Mouse (Mus musculus): ENCODE data around the gene Ssrp1. TPM values are rescaled to one million over a fixed set of nuclear protein-coding genes. Genes with fewer than 3 reads are reported as not detected.

The Ssrp1 gene
- polyA plus RNA-seq, 1 experiment from 2014 or later = 162 TPM

DNA sequence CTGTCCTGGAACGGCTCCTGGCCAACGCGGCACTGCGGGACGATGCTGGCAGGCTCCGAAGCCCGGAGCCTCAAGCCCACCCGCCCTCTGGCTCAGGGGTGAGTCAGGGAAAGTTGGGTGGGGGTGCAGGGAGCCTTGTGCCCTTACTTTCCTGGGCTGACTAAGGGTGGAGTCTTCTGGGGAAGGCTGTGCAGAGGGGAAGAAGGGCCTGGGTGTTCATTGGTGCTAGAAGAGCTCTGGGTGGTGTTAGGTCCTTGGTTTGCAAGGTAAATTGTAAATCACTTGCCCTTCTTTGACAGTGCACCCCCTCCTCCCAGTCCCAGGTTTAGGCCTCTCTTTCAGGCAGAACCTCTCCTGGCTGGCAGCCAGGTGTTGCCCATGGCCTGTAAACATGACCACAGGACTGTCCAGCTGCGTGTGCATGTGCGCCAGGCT is 24.1 kb downstream of the Ssrp1 start:
- no peak for ATAC-seq
- H3K9me3 ChIP-seq (replicated peaks; ENCODE audit: control insufficient read depth, low read length, poor library complexity, severe bottlenecking) = no peaks in the 10 kb centered on the region
- peaks cover 44% of the 10 kb centered on the region for H3K36me3 ChIP-seq (ENCODE audit: control insufficient read depth, insufficient read depth, low read length)
- H3K4me3 ChIP-seq (ENCODE audit: low read depth, low read length) = no peak overlapping the region
- no peaks in the 10 kb centered on the region for H3K27me3 ChIP-seq (ENCODE audit: control insufficient read depth, insufficient read depth, low read depth, low read length)
- H3K4me2 ChIP-seq (ENCODE audit: low read length) = no peak overlapping the region
- H3K27ac ChIP-seq (ENCODE audit: low read length) = no peak overlapping the region
- whole genome bisulfite sequencing = 50% methylated on average over 10 of the region's 10 CpGs
- no peak overlapping the region; the same call in 1 of the 2 replicates for H3K9ac ChIP-seq (ENCODE audit: low read depth, low read length)
- peaks cover 3% of the 10 kb centered on the region; the same call in 1 of the 2 replicates for H3K4me1 ChIP-seq (ENCODE audit: control insufficient read depth, insufficient read depth, low read length)

DNA sequence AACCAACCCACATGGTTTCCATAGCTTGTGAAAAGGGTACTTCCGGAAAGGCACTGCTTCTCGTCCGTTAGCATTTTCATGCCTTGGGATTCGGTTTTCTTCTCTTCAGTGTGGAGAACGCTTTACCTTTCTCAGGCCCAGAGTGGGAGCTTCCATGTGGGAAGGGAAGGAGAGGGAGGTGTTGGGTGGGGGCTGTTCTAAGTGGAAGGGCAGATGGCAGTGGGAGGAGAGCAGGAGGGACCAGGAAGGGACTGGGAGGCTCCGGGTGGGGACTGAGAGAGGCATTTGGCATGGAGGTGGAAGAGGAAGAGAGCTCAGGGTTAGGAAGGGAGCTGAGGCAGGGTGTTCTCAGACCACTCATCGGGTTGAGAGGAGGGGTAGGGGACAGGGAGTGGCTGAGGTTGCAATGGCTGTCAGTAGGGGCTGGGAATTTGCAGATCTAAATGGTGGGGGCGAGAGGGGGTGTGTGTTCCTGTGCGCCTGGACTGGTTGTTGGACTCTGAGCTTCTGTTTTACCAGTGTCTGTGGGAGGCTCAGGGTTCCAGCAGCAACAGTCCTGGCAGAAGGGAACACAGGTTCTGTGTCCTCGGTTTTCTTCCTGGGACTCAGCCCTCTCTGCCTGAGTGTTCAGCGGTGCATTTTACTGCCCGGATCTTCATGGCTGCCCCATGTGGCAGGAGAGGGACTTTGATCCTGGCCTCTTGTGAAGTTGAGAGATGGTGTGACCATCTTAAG is 28.3 kb downstream of the Ssrp1 start:
- Histone ChIP-seq H3K4me3 (ENCODE audit: low read depth, low read length) (no peak overlapping the region), H3K9ac (ENCODE audit: low read depth, low read length) (no peak overlapping the region), H3K4me2 (ENCODE audit: low read length) (no peak overlapping the region), H3K27ac (ENCODE audit: low read length) (no peak overlapping the region), H3K36me3 (ENCODE audit: control insufficient read depth, insufficient read depth, low read length) (peaks cover 19% of the 10 kb centered on the region), H3K4me1 (ENCODE audit: control insufficient read depth, insufficient read depth, low read length) (peaks cover 2% of the 10 kb centered on the region; the same call in 1 of the 2 replicates), H3K27me3 (ENCODE audit: control insufficient read depth, insufficient read depth, low read depth, low read length) (no peaks in the 10 kb centered on the region), H3K9me3 (replicated peaks; ENCODE audit: control insufficient read depth, low read length, poor library complexity, severe bottlenecking) (no peaks in the 10 kb centered on the region)
- no peak for ATAC-seq
- 93% methylated on average over 12 of the region's 12 CpGs for WGBS

DNA sequence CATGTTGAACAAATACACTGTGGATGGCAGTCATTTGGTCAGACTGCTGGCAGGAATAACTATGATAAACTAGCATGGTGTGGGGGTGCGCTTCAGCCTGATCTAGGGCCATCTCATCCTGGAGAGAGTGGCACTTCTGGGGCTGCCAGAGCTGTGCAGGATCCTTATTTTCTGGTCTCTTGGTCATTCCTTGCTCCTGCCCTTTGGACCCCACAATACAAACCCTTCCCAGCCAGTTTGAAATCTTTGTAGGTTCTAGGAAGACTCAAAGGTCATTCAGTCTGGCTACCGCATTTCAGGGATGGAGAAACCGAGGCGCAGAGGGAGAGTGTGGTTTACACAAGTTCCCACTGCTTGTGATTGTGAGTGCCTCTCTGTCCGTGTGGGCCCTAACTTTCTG is 29.9 kb downstream of the Ssrp1 start:
- H3K9ac ChIP-seq (ENCODE audit: low read depth, low read length) = no peak overlapping the region
- 97% methylated on average over 5 of the region's 5 CpGs for WGBS
- H3K4me1 ChIP-seq (ENCODE audit: control insufficient read depth, insufficient read depth, low read length) = no peaks in the 10 kb centered on the region
- H3K36me3 ChIP-seq (ENCODE audit: control insufficient read depth, insufficient read depth, low read length) = peaks cover 22% of the 10 kb centered on the region
- ATAC-seq = no peak
- no peak overlapping the region for H3K4me3 ChIP-seq (ENCODE audit: low read depth, low read length)
- H3K9me3 ChIP-seq (replicated peaks; ENCODE audit: control insufficient read depth, low read length, poor library complexity, severe bottlenecking) = no peaks in the 10 kb centered on the region
- no peak overlapping the region for H3K27ac ChIP-seq (ENCODE audit: low read length)
- no peaks in the 10 kb centered on the region for H3K27me3 ChIP-seq (ENCODE audit: control insufficient read depth, insufficient read depth, low read depth, low read length)
- no peak overlapping the region for H3K4me2 ChIP-seq (ENCODE audit: low read length)

DNA sequence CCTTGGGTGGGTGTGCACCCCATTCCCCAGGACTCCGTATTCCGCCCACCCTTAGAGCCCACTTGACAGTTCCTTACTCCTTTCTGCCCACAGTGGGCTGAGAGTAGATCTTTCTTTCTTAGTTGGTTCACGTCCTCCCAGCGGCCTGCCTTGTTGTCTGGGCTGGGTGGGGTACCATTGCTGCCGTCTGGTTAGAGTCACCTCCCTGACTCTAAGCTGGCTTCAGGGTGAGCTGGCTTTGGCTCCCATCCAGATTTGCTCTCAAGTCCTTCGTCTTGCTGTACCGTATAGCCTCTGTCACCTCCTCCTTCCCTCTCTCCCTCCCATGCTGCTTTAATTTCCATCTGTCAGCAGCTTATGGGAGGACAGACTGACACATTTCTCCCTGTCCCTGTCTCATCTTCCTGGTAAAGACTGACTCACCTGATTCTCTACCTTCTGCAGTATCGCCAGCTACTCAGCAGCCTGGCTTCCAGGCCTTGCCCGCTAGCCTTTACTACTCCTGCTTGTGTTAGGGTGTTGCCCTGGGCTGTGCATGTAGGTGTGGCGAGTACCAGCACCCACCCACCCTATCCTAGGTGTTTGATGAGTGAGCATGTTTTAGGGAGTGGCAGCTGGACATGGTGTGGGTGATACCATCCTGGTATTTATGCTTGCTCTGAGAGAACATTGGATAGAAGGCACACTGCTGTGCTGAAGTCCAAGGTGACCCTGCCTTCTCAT is 31.0 kb downstream of the Ssrp1 start:
- no peaks in the 10 kb centered on the region for H3K9me3 ChIP-seq (replicated peaks; ENCODE audit: control insufficient read depth, low read length, poor library complexity, severe bottlenecking)
- H3K36me3 ChIP-seq (ENCODE audit: control insufficient read depth, insufficient read depth, low read length) = peaks cover 22% of the 10 kb centered on the region
- 77% methylated on average over 10 of the region's 10 CpGs for WGBS
- no peak for ATAC-seq
- no peaks in the 10 kb centered on the region for H3K27me3 ChIP-seq (ENCODE audit: control insufficient read depth, insufficient read depth, low read depth, low read length)
- no peak overlapping the region for H3K4me3 ChIP-seq (ENCODE audit: low read depth, low read length)
- no peak overlapping the region for H3K9ac ChIP-seq (ENCODE audit: low read depth, low read length)
- H3K4me1 ChIP-seq (ENCODE audit: control insufficient read depth, insufficient read depth, low read length) = no peaks in the 10 kb centered on the region
- no peak overlapping the region for H3K4me2 ChIP-seq (ENCODE audit: low read length)
- no peak overlapping the region for H3K27ac ChIP-seq (ENCODE audit: low read length)

DNA sequence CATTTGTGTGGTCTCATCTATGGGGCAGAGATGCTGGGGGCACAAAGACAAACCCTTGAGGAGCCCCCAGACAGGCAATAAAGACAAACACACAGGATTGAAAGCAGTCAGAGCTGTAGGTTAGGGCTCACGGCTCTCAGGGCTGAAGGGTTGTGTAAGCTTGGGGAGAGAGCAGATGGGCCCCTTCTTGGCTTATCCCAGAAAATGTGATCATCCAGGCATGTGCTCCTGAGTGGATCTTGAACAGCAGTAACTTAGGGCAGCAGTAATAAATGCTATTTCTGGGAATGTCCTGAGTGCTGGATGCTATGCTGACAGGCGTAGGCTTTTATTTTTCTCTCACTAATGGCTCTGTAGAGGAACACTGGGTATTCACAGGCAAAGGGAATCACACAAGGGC is 31.6 kb downstream of the Ssrp1 start:
- Histone ChIP-seq H3K4me2 (ENCODE audit: low read length) (no peak overlapping the region), H3K9me3 (replicated peaks; ENCODE audit: control insufficient read depth, low read length, poor library complexity, severe bottlenecking) (no peaks in the 10 kb centered on the region), H3K27ac (ENCODE audit: low read length) (no peak overlapping the region), H3K4me1 (ENCODE audit: control insufficient read depth, insufficient read depth, low read length) (no peaks in the 10 kb centered on the region), H3K36me3 (ENCODE audit: control insufficient read depth, insufficient read depth, low read length) (peaks cover 17% of the 10 kb centered on the region), H3K27me3 (ENCODE audit: control insufficient read depth, insufficient read depth, low read depth, low read length) (no peaks in the 10 kb centered on the region), H3K4me3 (ENCODE audit: low read depth, low read length) (no peak overlapping the region), H3K9ac (ENCODE audit: low read depth, low read length) (no peak overlapping the region)
- 87% methylated on average over 2 of the region's 2 CpGs for WGBS
- no peak for ATAC-seq

DNA sequence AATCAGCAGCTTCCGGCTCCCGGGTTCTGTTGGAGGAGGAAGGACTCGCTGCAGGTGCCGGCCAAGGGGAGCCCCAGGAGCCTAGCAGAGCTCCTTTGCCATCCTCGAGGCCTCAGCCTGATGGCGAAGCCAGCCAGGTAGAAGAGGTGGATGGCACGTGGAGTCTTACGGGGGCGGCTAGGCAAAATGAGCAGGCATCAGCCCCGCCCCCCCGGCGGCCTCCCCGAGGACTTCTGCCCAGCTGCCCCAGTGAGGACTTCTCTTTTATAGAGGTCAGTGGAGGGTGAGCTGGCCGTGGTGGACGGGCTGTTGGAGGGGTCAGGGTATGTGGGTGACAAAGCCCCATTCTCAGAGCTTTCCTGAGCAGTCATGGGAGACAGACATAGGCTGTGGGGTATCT is 33.1 kb downstream of the Ssrp1 start:
- ATAC-seq = no peak
- H3K4me1 ChIP-seq (ENCODE audit: control insufficient read depth, insufficient read depth, low read length) = no peaks in the 10 kb centered on the region
- no peak overlapping the region for H3K9ac ChIP-seq (ENCODE audit: low read depth, low read length)
- H3K9me3 ChIP-seq (replicated peaks; ENCODE audit: control insufficient read depth, low read length, poor library complexity, severe bottlenecking) = no peaks in the 10 kb centered on the region
- 72% methylated on average over 15 of the region's 15 CpGs for WGBS
- H3K27me3 ChIP-seq (ENCODE audit: control insufficient read depth, insufficient read depth, low read depth, low read length) = no peaks in the 10 kb centered on the region
- no peak overlapping the region for H3K4me2 ChIP-seq (ENCODE audit: low read length)
- no peak overlapping the region for H3K4me3 ChIP-seq (ENCODE audit: low read depth, low read length)
- peaks cover 15% of the 10 kb centered on the region for H3K36me3 ChIP-seq (ENCODE audit: control insufficient read depth, insufficient read depth, low read length)
- no peak overlapping the region for H3K27ac ChIP-seq (ENCODE audit: low read length)

DNA sequence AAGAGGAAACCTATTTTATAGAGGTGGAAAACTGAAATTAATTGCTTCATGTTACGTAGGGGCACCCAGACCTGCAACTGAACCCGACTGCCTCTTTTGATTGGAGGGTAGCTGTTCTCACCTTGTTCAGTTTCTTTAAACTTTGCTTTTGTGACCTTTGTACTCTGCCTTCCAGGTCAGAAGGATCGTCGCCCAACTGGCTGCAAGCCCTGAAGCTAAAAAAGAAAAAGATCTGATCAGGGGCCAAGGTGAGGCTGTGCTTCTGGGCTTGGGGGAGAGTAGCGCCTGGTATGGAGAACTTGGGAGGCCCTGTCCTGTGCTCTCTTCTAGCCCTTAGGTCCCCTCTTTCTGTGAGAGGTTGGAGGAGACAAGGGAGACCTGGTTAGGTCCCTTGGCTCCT is 34.9 kb downstream of the Ssrp1 start:
- no peak for ATAC-seq
- 97% methylated on average over 5 of the region's 5 CpGs for WGBS
- no peaks in the 10 kb centered on the region for H3K27me3 ChIP-seq (ENCODE audit: control insufficient read depth, insufficient read depth, low read depth, low read length)
- H3K4me2 ChIP-seq (ENCODE audit: low read length) = no peak overlapping the region
- H3K36me3 ChIP-seq (ENCODE audit: control insufficient read depth, insufficient read depth, low read length) = peaks cover 15% of the 10 kb centered on the region
- H3K9me3 ChIP-seq (replicated peaks; ENCODE audit: control insufficient read depth, low read length, poor library complexity, severe bottlenecking) = no peaks in the 10 kb centered on the region
- H3K4me1 ChIP-seq (ENCODE audit: control insufficient read depth, insufficient read depth, low read length) = no peaks in the 10 kb centered on the region
- no peak overlapping the region for H3K27ac ChIP-seq (ENCODE audit: low read length)
- no peak overlapping the region for H3K9ac ChIP-seq (ENCODE audit: low read depth, low read length)
- H3K4me3 ChIP-seq (ENCODE audit: low read depth, low read length) = no peak overlapping the region

DNA sequence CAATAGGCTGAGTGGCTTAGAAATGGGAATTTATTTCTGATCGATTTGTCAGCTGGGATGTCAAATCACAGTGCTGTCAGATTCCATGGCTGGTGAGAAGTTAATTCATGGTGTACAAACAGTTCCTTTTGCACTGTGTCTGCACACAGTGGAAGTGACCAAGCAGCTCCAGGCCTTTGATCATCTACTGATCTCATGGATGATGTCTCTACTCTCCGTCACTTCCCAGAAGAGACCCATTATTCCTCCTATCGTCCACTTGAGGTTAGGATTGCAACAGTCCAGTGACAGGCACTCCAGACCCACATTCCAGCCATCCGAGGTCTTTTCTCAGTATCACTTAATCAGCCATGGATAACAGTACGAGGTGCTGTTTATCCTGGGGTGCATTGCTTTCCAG is 36.7 kb downstream of the Ssrp1 start:
- WGBS = 89% methylated on average over 5 of the region's 5 CpGs
- Histone ChIP-seq H3K9me3 (replicated peaks; ENCODE audit: control insufficient read depth, low read length, poor library complexity, severe bottlenecking) (no peaks in the 10 kb centered on the region), H3K27me3 (ENCODE audit: control insufficient read depth, insufficient read depth, low read depth, low read length) (no peaks in the 10 kb centered on the region), H3K27ac (ENCODE audit: low read length) (no peak overlapping the region), H3K9ac (ENCODE audit: low read depth, low read length) (no peak overlapping the region), H3K36me3 (ENCODE audit: control insufficient read depth, insufficient read depth, low read length) (peaks cover 15% of the 10 kb centered on the region), H3K4me2 (ENCODE audit: low read length) (no peak overlapping the region), H3K4me3 (ENCODE audit: low read depth, low read length) (no peak overlapping the region), H3K4me1 (ENCODE audit: control insufficient read depth, insufficient read depth, low read length) (no peaks in the 10 kb centered on the region)
- no peak for ATAC-seq
